In the genomic region with DNA sequence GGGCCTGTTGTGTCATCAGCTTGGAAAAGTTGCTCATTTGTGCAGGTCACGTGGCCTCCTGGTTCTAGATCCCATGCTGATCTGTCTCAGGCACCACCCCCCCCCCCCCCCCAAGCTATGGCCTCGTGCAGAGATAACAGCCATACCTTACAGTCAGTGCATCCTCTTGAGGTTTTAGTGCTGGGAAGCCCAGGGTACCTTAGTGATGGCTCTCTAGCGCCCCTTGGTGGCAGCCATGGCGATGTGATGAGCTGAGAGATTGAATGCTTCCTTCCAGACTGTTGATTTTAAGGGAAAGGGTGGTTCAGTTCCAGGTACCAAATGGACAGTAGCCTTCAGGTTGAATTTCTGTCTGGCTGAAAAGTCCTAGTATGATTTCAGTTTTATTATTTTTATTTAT, we compare ENCODE assay signal across 8 mouse cellular contexts. TPM values are rescaled to one million over a fixed set of nuclear protein-coding genes. Genes with fewer than 3 reads are reported as not detected.
DNase-seq lines count a peak whose midpoint lies in the region; ATAC-seq and TF ChIP-seq lines count a peak whose summit lies in the region.

No protein-coding gene starts in this region.

- peak; percentile 54 for ATAC-seq in intestine, postnatal 0 days
- peak; percentile 45; the same call in 1 of the 2 replicates for ATAC-seq in midbrain, embryonic 13.5 days

- TF ChIP-seq CTCF in intestine, postnatal 0 days (IDR thresholded peaks at IDR 0.05; ENCODE audit: low read depth): peak; percentile 95

- H3K9ac ChIP-seq in intestine, postnatal 0 days (ENCODE audit: low read depth, low read length): no peak overlapping the region
- H3K9ac ChIP-seq in midbrain, embryonic 13.5 days (replicated peaks): no peak overlapping the region

- peak; percentile 71 for DNase-seq in A20 (ENCODE audit: low read depth, low spot score)
- peak; percentile 51 for DNase-seq in adrenal gland, adult 8-10 months
- DNase-seq in embryo, embryonic 11 days: peak; percentile 82
- DNase-seq in gastrocnemius, postnatal 36 days: peak; percentile 63 to 73
- peak; percentile 86 for DNase-seq in limb, embryonic 10.5 days (ENCODE audit: low spot score)
- DNase-seq in spleen, postnatal 4 days (ENCODE audit: low spot score in 2 of 2): peak; percentile 60 to 82

- WGBS in intestine, postnatal 0 days: 8% methylated on average over 4 of the region's 4 CpGs
- 8% methylated on average over 4 of the region's 4 CpGs for WGBS in limb, embryonic 10.5 days
- WGBS in midbrain, embryonic 13.5 days: 12% methylated on average over 4 of the region's 4 CpGs

- H3K36me3 ChIP-seq in intestine, postnatal 0 days (ENCODE audit: control insufficient read depth, insufficient read depth): peaks cover 37% of the 10 kb centered on the region
- peaks cover 71% of the 10 kb centered on the region for H3K36me3 ChIP-seq in limb, embryonic 10.5 days
- peaks cover 34% of the 10 kb centered on the region for H3K36me3 ChIP-seq in midbrain, embryonic 13.5 days

- peaks cover 6% of the 10 kb centered on the region; the same call in 1 of the 2 replicates for H3K4me1 ChIP-seq in intestine, postnatal 0 days (replicated peaks; ENCODE audit: control insufficient read depth, insufficient read depth, low read length)
- H3K4me1 ChIP-seq in limb, embryonic 10.5 days: peaks cover 51% of the 10 kb centered on the region
- peaks cover 26% of the 10 kb centered on the region for H3K4me1 ChIP-seq in midbrain, embryonic 13.5 days (replicated peaks)

- no peaks in the 10 kb centered on the region for H3K27me3 ChIP-seq in intestine, postnatal 0 days (replicated peaks; ENCODE audit: control insufficient read depth, insufficient read depth, low read length)
- no peaks in the 10 kb centered on the region for H3K27me3 ChIP-seq in limb, embryonic 10.5 days (ENCODE audit: low read depth, poor library complexity, severe bottlenecking)
- H3K27me3 ChIP-seq in midbrain, embryonic 13.5 days: no peaks in the 10 kb centered on the region

- no peak overlapping the region for H3K27ac ChIP-seq in intestine, postnatal 0 days (ENCODE audit: low read depth, low read length)
- H3K27ac ChIP-seq in limb, embryonic 10.5 days: peak overlapping the region; percentile 85
- no peak overlapping the region for H3K27ac ChIP-seq in midbrain, embryonic 13.5 days

- H3K9me3 ChIP-seq in intestine, postnatal 0 days (ENCODE audit: control insufficient read depth): no peaks in the 10 kb centered on the region
- no peaks in the 10 kb centered on the region for H3K9me3 ChIP-seq in limb, embryonic 10.5 days (replicated peaks)
- H3K9me3 ChIP-seq in midbrain, embryonic 13.5 days: no peaks in the 10 kb centered on the region

- intact Hi-C loops in gastrocnemius, postnatal 36 days (cut with DNase I): loop anchor here (5.0 kb wide), 2 partner anchors 80 to 155 kb away; no protein-coding TSS in a partner anchor

- H3K4me2 ChIP-seq in intestine, postnatal 0 days (replicated peaks; ENCODE audit: low read depth): no peak overlapping the region
- H3K4me2 ChIP-seq in midbrain, embryonic 13.5 days (replicated peaks): no peak overlapping the region

- no peak overlapping the region for H3K4me3 ChIP-seq in intestine, postnatal 0 days (ENCODE audit: low read depth, low read length)
- H3K4me3 ChIP-seq in limb, embryonic 10.5 days: no peak overlapping the region
- no peak overlapping the region for H3K4me3 ChIP-seq in midbrain, embryonic 13.5 days (replicated peaks)

RNA-seq across cellular contexts. Expression of a gene that starts 32.2 kb away (rescaled TPM):
- 10 to 100 TPM; 49.7 to 79.8 (median 68.1) TPM for total RNA-seq in adrenal gland, adult 8-10 months (2022)
- total RNA-seq in gastrocnemius, postnatal 36 days (2021): 10 to 100 TPM; 40.7 to 46.7 TPM
- 22.3 and 23.9 TPM in 2 replicates for polyA plus RNA-seq in intestine, postnatal 0 days (2015; fragmentation: Nextera tagmentation; extraction: Ambion mirVana)
- polyA plus RNA-seq in limb, embryonic 10.5 days (2016; fragmentation: Nextera tagmentation; extraction: Ambion mirVana): 17.8 and 18.6 TPM in 2 replicates
- polyA plus RNA-seq in midbrain, embryonic 13.5 days (2015; fragmentation: Nextera tagmentation; extraction: Ambion mirVana): 10.8 and 14.5 TPM in 2 replicates
